Mouse (Mus musculus): ENCODE data around the gene Cdx2.
A peak's percentile ranks its signal among the peaks of the same experiment; 100 is the strongest.

Gene Cdx2

GRCm38 (mm10) chr5:147293127-147293910 lies 13.8 kb downstream of the Cdx2 start:
- DNase-seq (ENCODE audit: extremely low spot score, low spot score): peak; percentile 89

- no peak for DNase-seq (ENCODE audit: extremely low spot score, low spot score)
These were observed 14.5 kb downstream of the Cdx2 start for GRCm38 (mm10) chr5:147292506-147293120.

- DNase-seq (ENCODE audit: extremely low spot score, low spot score): no peak
These were observed 15.1 kb downstream of the Cdx2 start for GRCm38 (mm10) chr5:147291764-147292505.

GRCm38 (mm10) chr5:147284365-147284764 lies 22.7 kb downstream of the Cdx2 start:
- no peak for DNase-seq (ENCODE audit: extremely low spot score, low spot score)

- peak; percentile 24 for DNase-seq (ENCODE audit: extremely low spot score, low spot score)
These were observed 29.5 kb downstream of the Cdx2 start for GRCm38 (mm10) chr5:147277547-147277925.

GRCm38 (mm10) chr5:147276701-147277546 lies 30.1 kb downstream of the Cdx2 start:
- peak; percentile 47 for DNase-seq (ENCODE audit: extremely low spot score, low spot score)

GRCm38 (mm10) chr5:147275761-147276160 lies 31.3 kb downstream of the Cdx2 start:
- DNase-seq (ENCODE audit: extremely low spot score, low spot score): peak; percentile 22

- peak; percentile 67 for DNase-seq (ENCODE audit: extremely low spot score, low spot score)
These were observed 32.6 kb downstream of the Cdx2 start for GRCm38 (mm10) chr5:147274174-147275141.

GRCm38 (mm10) chr5:147272808-147273345 lies 34.2 kb downstream of the Cdx2 start:
- peak; percentile 69 for DNase-seq (ENCODE audit: extremely low spot score, low spot score)

- DNase-seq (ENCODE audit: extremely low spot score, low spot score): peak; percentile 54
These were observed 34.8 kb downstream of the Cdx2 start for GRCm38 (mm10) chr5:147272046-147272807.

GRCm38 (mm10) chr5:147270673-147271655 lies 36.1 kb downstream of the Cdx2 start:
- DNase-seq (ENCODE audit: extremely low spot score, low spot score): peak; percentile 63

- DNase-seq (ENCODE audit: extremely low spot score, low spot score): peak; percentile 63
These were observed 37.0 kb downstream of the Cdx2 start, which contains the start of gene Pdx1 for GRCm38 (mm10) chr5:147269926-147270672. Pdx1 (plus strand) TSS chr5:147269959.

- DNase-seq (ENCODE audit: extremely low spot score, low spot score): no peak
These were observed 37.7 kb downstream of the Cdx2 start for GRCm38 (mm10) chr5:147269371-147269770.

GRCm38 (mm10) chr5:147268728-147269127 lies 38.3 kb downstream of the Cdx2 start:
- DNase-seq (ENCODE audit: extremely low spot score, low spot score): peak; percentile 49

GRCm38 (mm10) chr5:147267434-147267833 lies 39.6 kb downstream of the Cdx2 start:
- DNase-seq (ENCODE audit: extremely low spot score, low spot score): peak; percentile 25

- DNase-seq (ENCODE audit: extremely low spot score, low spot score): no peak
These were observed 43.1 kb downstream of the Cdx2 start for GRCm38 (mm10) chr5:147263945-147264344.
